Mouse (Mus musculus) MEL (cell line): ENCODE results near the gene Mrrf. TPM values are rescaled to one million over a fixed set of nuclear protein-coding genes. Genes with fewer than 3 reads are reported as not detected.

Experiments used
- DNase-seq: peaks from one replicate; pipeline ENCODE4 v3.0.0; 2011; ENCODE audit warnings: low read depth, low spot score
- H3K27ac ChIP-seq: 2 replicates; pipeline ENCODE4 v1.5.1; 2012; ENCODE audit warnings: low read depth, mild to moderate bottlenecking, control low read depth, low read length, moderate library complexity; ENCODE audit not compliant: control insufficient read depth
- H3K27me3 ChIP-seq, 2 experiments: fragments of 150-350 bp in 1 of 2; sonication (generic) in 1 of 2; 2 replicates each; pipeline ENCODE4 v1.6.1; 2012; ENCODE audit warnings: low read length in 2 of 2, mild to moderate bottlenecking in 2 of 2, improper control_type of control experiment in 1 of 2, moderate library complexity in 1 of 2; ENCODE audit not compliant: insufficient read depth in 2 of 2, control insufficient read depth in 1 of 2
- H3K36me3 ChIP-seq, 2 experiments: 2 replicates each; pipeline ENCODE4 v1.6.1; 2012 to 2014; ENCODE audit warnings: low read length in 2 of 2, improper control_type of control experiment in 1 of 2, inconsistent platforms in 1 of 2, mild to moderate bottlenecking in 1 of 2; ENCODE audit not compliant: insufficient read depth in 2 of 2, control insufficient read depth in 1 of 2
- H3K4me1 ChIP-seq, 2 experiments: fragments of 150-350 bp in 1 of 2; sonication (generic) in 1 of 2; 2 replicates each; pipeline ENCODE4 v1.6.1; 2012; ENCODE audit warnings: low read length in 2 of 2, improper control_type of control experiment in 1 of 2, mild to moderate bottlenecking in 1 of 2; ENCODE audit not compliant: insufficient read depth in 2 of 2, control insufficient read depth in 1 of 2
- H3K4me3 ChIP-seq, 2 experiments: fragments of 150-350 bp in 1 of 2; sonication (generic) in 1 of 2; 2 replicates each; pipeline ENCODE4 v1.5.1; 2012; ENCODE audit warnings: low read depth in 2 of 2, low read length in 2 of 2, mild to moderate bottlenecking in 2 of 2, moderate library complexity in 2 of 2, control low read depth in 1 of 2, improper control_type of control experiment in 1 of 2; ENCODE audit not compliant: control insufficient read depth in 1 of 2, insufficient read depth in 1 of 2
- H3K79me2 ChIP-seq: 2 replicates; pipeline ENCODE4 v1.6.1; 2012; ENCODE audit warnings: mild to moderate bottlenecking, low read length, moderate library complexity; ENCODE audit not compliant: control insufficient read depth, poor library complexity, insufficient read depth
- H3K9ac ChIP-seq: 2 replicates; pipeline ENCODE4 v1.6.1; 2012; ENCODE audit warnings: low read depth, mild to moderate bottlenecking, control low read depth, low read length, moderate library complexity; ENCODE audit not compliant: control insufficient read depth, poor library complexity, severe bottlenecking
- H3K9me3 ChIP-seq: fragments of 150-350 bp; sonication (generic); replicated peaks from 2 replicates; pipeline ENCODE4 v1.6.1; 2012; ENCODE audit warnings: mild to moderate bottlenecking, low read length, improper control_type of control experiment, moderate library complexity; ENCODE audit not compliant: insufficient read depth
- BHLHE40 ChIP-seq: IDR thresholded peaks from 2 replicates; pipeline ENCODE4 v1.6.1; 2012; ENCODE audit warnings: low read depth, mild to moderate bottlenecking, inconsistent platforms, low read length, improper control_type of control experiment, borderline replicate concordance
- CHD2 ChIP-seq: IDR thresholded peaks from 2 replicates; pipeline ENCODE4 v1.6.1; 2011; ENCODE audit warnings: low read length, improper control_type of control experiment
- EP300 ChIP-seq, 2 experiments: IDR thresholded peaks; 2 replicates each; pipeline ENCODE4 v1.6.1; 2011; ENCODE audit warnings: improper control_type of control experiment in 2 of 2, low read length in 2 of 2, low read depth in 1 of 2, mild to moderate bottlenecking in 1 of 2
- ETS1 ChIP-seq: IDR thresholded peaks from 2 replicates; pipeline ENCODE4 v1.6.1; 2012; ENCODE audit warnings: low read depth, mild to moderate bottlenecking, inconsistent platforms, low read length, improper control_type of control experiment, moderate library complexity
- HCFC1 ChIP-seq: IDR thresholded peaks from 2 replicates; pipeline ENCODE4 v1.6.1; 2012; ENCODE audit warnings: low read depth, mild to moderate bottlenecking, inconsistent platforms, low read length, improper control_type of control experiment, moderate library complexity
- KAT2A ChIP-seq: conservative IDR thresholded peaks from 2 replicates; pipeline ENCODE4 v1.6.1; 2012; ENCODE audit warnings: low read depth, low read length, improper control_type of control experiment, inconsistent platforms
- MAFK ChIP-seq: IDR thresholded peaks from 2 replicates; pipeline ENCODE4 v1.6.1; 2011; ENCODE audit warnings: low read depth, mild to moderate bottlenecking, low read length, improper control_type of control experiment, borderline replicate concordance
- MAZ ChIP-seq: IDR thresholded peaks from 2 replicates; pipeline ENCODE4 v1.6.1; 2012; ENCODE audit warnings: low read depth, mild to moderate bottlenecking, inconsistent platforms, low read length, improper control_type of control experiment
- MEF2A ChIP-seq: IDR thresholded peaks from 2 replicates; pipeline ENCODE4 v1.6.1; 2014; ENCODE audit warnings: low read depth, mild to moderate bottlenecking, inconsistent platforms, low read length, improper control_type of control experiment; ENCODE audit not compliant: poor library complexity, insufficient replicate concordance, severe bottlenecking; ENCODE audit errors: extremely low read depth
- MYC ChIP-seq: IDR thresholded peaks from 2 replicates; pipeline ENCODE4 v1.6.1; 2011; ENCODE audit warnings: low read depth, mild to moderate bottlenecking, low read length, improper control_type of control experiment, moderate library complexity
- NELFE ChIP-seq: IDR thresholded peaks from 2 replicates; pipeline ENCODE4 v1.6.1; 2011; ENCODE audit warnings: low read depth, low read length, improper control_type of control experiment
- NRF1 ChIP-seq: IDR thresholded peaks from 2 replicates; pipeline ENCODE4 v1.6.1; 2014; ENCODE audit warnings: low read depth, mild to moderate bottlenecking, inconsistent platforms, low read length, improper control_type of control experiment, moderate library complexity; ENCODE audit not compliant: poor library complexity, insufficient read depth, severe bottlenecking
- RAD21 ChIP-seq: IDR thresholded peaks from 2 replicates; pipeline ENCODE4 v1.6.1; 2011; ENCODE audit warnings: mild to moderate bottlenecking, low read depth, low read length, improper control_type of control experiment
- RCOR1 ChIP-seq: IDR thresholded peaks from 2 replicates; pipeline ENCODE4 v1.6.1; 2012; ENCODE audit warnings: low read depth, mild to moderate bottlenecking, inconsistent platforms, low read length, improper control_type of control experiment
- SIN3A ChIP-seq: IDR thresholded peaks from 2 replicates; pipeline ENCODE4 v1.6.1; 2012; ENCODE audit warnings: low read length, improper control_type of control experiment, inconsistent platforms
- TAL1 ChIP-seq: IDR thresholded peaks from 2 replicates; pipeline ENCODE4 v1.6.1; 2012; ENCODE audit warnings: mild to moderate bottlenecking, inconsistent platforms, low read length, moderate library complexity, mixed read lengths
- TCF12 ChIP-seq: IDR thresholded peaks from 2 replicates; pipeline ENCODE4 v1.6.1; 2014; ENCODE audit warnings: low read depth, mild to moderate bottlenecking, inconsistent platforms, low read length, improper control_type of control experiment, moderate library complexity
- UBTF ChIP-seq: IDR thresholded peaks from 2 replicates; pipeline ENCODE4 v1.6.1; 2012; ENCODE audit warnings: low read depth, mild to moderate bottlenecking, inconsistent platforms, low read length, improper control_type of control experiment, moderate library complexity, borderline replicate concordance; ENCODE audit not compliant: insufficient read depth
- USF1 ChIP-seq: IDR thresholded peaks from 2 replicates; pipeline ENCODE4 v1.6.1; 2014; ENCODE audit warnings: low read depth, mild to moderate bottlenecking, inconsistent platforms, low read length, improper control_type of control experiment, moderate library complexity
- ZKSCAN1 ChIP-seq: IDR thresholded peaks from 2 replicates; pipeline ENCODE4 v1.6.1; 2012; ENCODE audit warnings: low read depth, mild to moderate bottlenecking, inconsistent platforms, low read length, improper control_type of control experiment, moderate library complexity
- ZMIZ1 ChIP-seq: IDR thresholded peaks from 2 replicates; pipeline ENCODE4 v1.6.1; 2012; ENCODE audit warnings: low read depth, mild to moderate bottlenecking, inconsistent platforms, low read length, improper control_type of control experiment, moderate library complexity
- ZNF384 ChIP-seq: IDR thresholded peaks from 2 replicates; pipeline ENCODE4 v1.6.1; 2012; ENCODE audit warnings: low read depth, mild to moderate bottlenecking, inconsistent platforms, low read length, improper control_type of control experiment
- polyA plus RNA-seq, 2 experiments: library from polyadenylated mRNA; stranded (reverse) in 1 of 2; unstranded in 1 of 2; fragments of >175 nt in 1 of 2; fragments of >200 nt in 1 of 2; gene quantifications; 2 replicates each; pipeline versions ENCODE4 v1.2.1 to v1.2.4; 2012; ENCODE audit warnings: low replicate concordance in 2 of 2, low read depth in 1 of 2; ENCODE audit not compliant: insufficient read length in 2 of 2, insufficient read depth in 1 of 2, missing spikeins in 1 of 2
- total RNA-seq: library from RNA; depleted of rRNA; stranded (reverse); fragments of 300-350 nt; gene quantifications from 2 replicates; pipeline ENCODE4 v1.2.3, GENCODE M21; 2012

Gene Mrrf
- total and polyA plus RNA-seq, 3 experiments = 28.0 to 31.2 TPM; not detected in 1

DNA sequence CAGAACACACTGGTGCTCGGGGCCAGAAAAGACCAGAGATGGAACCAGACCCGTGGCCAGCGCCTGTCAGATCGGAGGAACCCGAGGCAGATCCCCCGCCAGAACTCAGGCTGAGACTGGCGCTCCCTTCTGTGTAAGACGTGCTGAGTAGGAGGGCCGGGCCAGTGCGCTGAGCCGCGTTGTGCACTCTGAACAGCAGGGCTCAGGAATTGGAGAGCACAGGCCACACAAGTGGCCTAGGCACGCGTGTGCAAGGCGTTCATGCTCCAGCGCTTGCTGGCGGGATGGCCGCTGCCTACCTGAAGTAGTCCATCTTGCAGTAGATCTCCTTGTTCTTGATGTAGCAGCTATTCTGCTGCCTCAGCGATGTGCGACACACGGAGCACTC lies 33.6 kb upstream of the Mrrf start:
- no peak overlapping the region for H3K27ac ChIP-seq
- H3K4me3 ChIP-seq = no peak overlapping the region
- H3K4me1 ChIP-seq = no peaks in the 10 kb centered on the region
- H3K79me2 ChIP-seq = no peaks in the 10 kb centered on the region
- no peak for DNase-seq
- H3K9ac ChIP-seq = no peak overlapping the region
- no peaks in the 10 kb centered on the region for H3K36me3 ChIP-seq
- H3K27me3 ChIP-seq = peaks cover 0 to 3% of the 10 kb centered on the region in 2 experiments; a peak in 3 of 4 replicates
- TF ChIP-seq ETS1 (no peak), UBTF (no peak), ZKSCAN1 (no peak), BHLHE40 (no peak), SIN3A (no peak), NRF1 (no peak), MAZ (no peak), HCFC1 (no peak), NELFE (no peak), EP300 (IDR thresholded peaks at IDR 0.05; ENCODE audit: low read depth in 1 of 2, low read length in 2 of 2) (no peak), RCOR1 (no peak), RAD21 (no peak), TAL1 (no peak), MYC (no peak), ZNF384 (no peak), ZMIZ1 (no peak), MEF2A (no peak), CHD2 (no peak)
- TF ChIP-seq, all 39 proteins: peak for 0
- no peaks in the 10 kb centered on the region for H3K9me3 ChIP-seq

DNA sequence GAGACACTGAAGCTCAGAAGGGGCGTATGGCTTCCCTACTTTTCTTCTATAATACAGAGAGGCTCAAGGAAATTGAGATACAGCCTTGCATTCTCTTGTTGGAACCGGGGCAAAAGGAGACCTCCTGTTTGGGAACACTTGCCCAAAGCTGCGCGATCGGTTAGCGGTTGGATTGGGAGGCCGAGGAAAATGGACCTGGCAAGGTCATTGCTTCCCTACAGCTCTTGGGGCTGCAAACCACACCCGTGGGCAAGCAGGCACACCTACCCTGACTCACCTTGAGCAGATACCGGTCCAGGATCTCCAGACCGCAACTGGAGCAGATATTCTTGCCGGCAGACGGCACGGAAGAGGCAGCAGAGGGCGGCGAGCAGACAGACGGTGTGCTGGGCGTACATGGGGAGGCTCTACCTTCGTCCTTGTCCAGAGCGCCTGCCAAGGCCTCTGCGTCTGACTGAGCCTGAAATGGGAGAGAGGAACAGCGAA lies 33.1 kb upstream of the Mrrf start:
- no peak for TF ChIP-seq USF1
- no peak for TF ChIP-seq RAD21
- TF ChIP-seq BHLHE40 = no peak
- no peak for TF ChIP-seq MAZ
- TF ChIP-seq MAFK = no peak
- TF ChIP-seq ETS1 = no peak
- no peak for TF ChIP-seq ZKSCAN1
- TF ChIP-seq TCF12 = no peak
- no peak for TF ChIP-seq KAT2A
- Histone ChIP-seq H3K27me3 (peaks cover 0 to 3% of the 10 kb centered on the region in 2 experiments; a peak in 3 of 4 replicates), H3K4me3 (no peak overlapping the region), H3K36me3 (no peaks in the 10 kb centered on the region), H3K9me3 (no peaks in the 10 kb centered on the region), H3K9ac (no peak overlapping the region), H3K4me1 (no peaks in the 10 kb centered on the region), H3K27ac (no peak overlapping the region), H3K79me2 (no peaks in the 10 kb centered on the region)
- DNase-seq = no peak
